Mouse (Mus musculus) MEL (cell line): ENCODE results near the gene Slc29a1. TPM values are rescaled to one million over a fixed set of nuclear protein-coding genes. Genes with fewer than 3 reads are reported as not detected.

ENCODE experiments used
- DNase-seq: peaks from one replicate; pipeline ENCODE4 v3.0.0; 2011; ENCODE audit warnings: low read depth, low spot score
- H3K27ac ChIP-seq: 2 replicates; pipeline ENCODE4 v1.5.1; 2012; ENCODE audit warnings: low read depth, mild to moderate bottlenecking, control low read depth, low read length, moderate library complexity; ENCODE audit not compliant: control insufficient read depth
- H3K27me3 ChIP-seq, 2 experiments: fragments of 150-350 bp in 1 of 2; sonication (generic) in 1 of 2; 2 replicates each; pipeline ENCODE4 v1.6.1; 2012; ENCODE audit warnings: low read length in 2 of 2, mild to moderate bottlenecking in 2 of 2, improper control_type of control experiment in 1 of 2, moderate library complexity in 1 of 2; ENCODE audit not compliant: insufficient read depth in 2 of 2, control insufficient read depth in 1 of 2
- H3K36me3 ChIP-seq, 2 experiments: 2 replicates each; pipeline ENCODE4 v1.6.1; 2012 to 2014; ENCODE audit warnings: low read length in 2 of 2, improper control_type of control experiment in 1 of 2, inconsistent platforms in 1 of 2, mild to moderate bottlenecking in 1 of 2; ENCODE audit not compliant: insufficient read depth in 2 of 2, control insufficient read depth in 1 of 2
- H3K4me1 ChIP-seq, 2 experiments: fragments of 150-350 bp in 1 of 2; sonication (generic) in 1 of 2; 2 replicates each; pipeline ENCODE4 v1.6.1; 2012; ENCODE audit warnings: low read length in 2 of 2, improper control_type of control experiment in 1 of 2, mild to moderate bottlenecking in 1 of 2; ENCODE audit not compliant: insufficient read depth in 2 of 2, control insufficient read depth in 1 of 2
- H3K4me3 ChIP-seq, 2 experiments: fragments of 150-350 bp in 1 of 2; sonication (generic) in 1 of 2; 2 replicates each; pipeline ENCODE4 v1.5.1; 2012; ENCODE audit warnings: low read depth in 2 of 2, low read length in 2 of 2, mild to moderate bottlenecking in 2 of 2, moderate library complexity in 2 of 2, control low read depth in 1 of 2, improper control_type of control experiment in 1 of 2; ENCODE audit not compliant: control insufficient read depth in 1 of 2, insufficient read depth in 1 of 2
- H3K79me2 ChIP-seq: 2 replicates; pipeline ENCODE4 v1.6.1; 2012; ENCODE audit warnings: mild to moderate bottlenecking, low read length, moderate library complexity; ENCODE audit not compliant: control insufficient read depth, poor library complexity, insufficient read depth
- H3K9ac ChIP-seq: 2 replicates; pipeline ENCODE4 v1.6.1; 2012; ENCODE audit warnings: low read depth, mild to moderate bottlenecking, control low read depth, low read length, moderate library complexity; ENCODE audit not compliant: control insufficient read depth, poor library complexity, severe bottlenecking
- H3K9me3 ChIP-seq: fragments of 150-350 bp; sonication (generic); replicated peaks from 2 replicates; pipeline ENCODE4 v1.6.1; 2012; ENCODE audit warnings: mild to moderate bottlenecking, low read length, improper control_type of control experiment, moderate library complexity; ENCODE audit not compliant: insufficient read depth
- BHLHE40 ChIP-seq: IDR thresholded peaks from 2 replicates; pipeline ENCODE4 v1.6.1; 2012; ENCODE audit warnings: low read depth, mild to moderate bottlenecking, inconsistent platforms, low read length, improper control_type of control experiment, borderline replicate concordance
- CHD1 ChIP-seq: IDR thresholded peaks from 2 replicates; pipeline ENCODE4 v1.6.1; 2012; ENCODE audit warnings: low read depth, mild to moderate bottlenecking, inconsistent platforms, low read length, improper control_type of control experiment
- CTCF ChIP-seq, 3 experiments: IDR thresholded peaks in 2 of 3; conservative IDR thresholded peaks in 1 of 3; 2 replicates each; pipeline ENCODE4 v1.5.1; 2011 to 2012; ENCODE audit warnings: low read length in 3 of 3, low read depth in 2 of 3, mild to moderate bottlenecking in 2 of 3, improper control_type of control experiment in 1 of 3, inconsistent platforms in 1 of 3, mixed read lengths in 1 of 3, moderate library complexity in 1 of 3; ENCODE audit not compliant: control insufficient read depth in 1 of 3, insufficient read depth in 1 of 3, poor library complexity in 1 of 3, severe bottlenecking in 1 of 3
- E2F4 ChIP-seq: IDR thresholded peaks from 2 replicates; pipeline ENCODE4 v1.6.1; 2011; ENCODE audit warnings: low read depth, low read length, improper control_type of control experiment, borderline replicate concordance
- ELF1 ChIP-seq: IDR thresholded peaks from 2 replicates; pipeline ENCODE4 v1.6.1; 2014; ENCODE audit warnings: low read depth, mild to moderate bottlenecking, inconsistent platforms, low read length, improper control_type of control experiment, moderate library complexity
- EP300 ChIP-seq, 2 experiments: IDR thresholded peaks; 2 replicates each; pipeline ENCODE4 v1.6.1; 2011; ENCODE audit warnings: improper control_type of control experiment in 2 of 2, low read length in 2 of 2, low read depth in 1 of 2, mild to moderate bottlenecking in 1 of 2
- GABPA ChIP-seq: IDR thresholded peaks from 2 replicates; pipeline ENCODE4 v1.6.1; 2012; ENCODE audit warnings: low read depth, mild to moderate bottlenecking, inconsistent platforms, low read length, improper control_type of control experiment, moderate library complexity
- GATA1 ChIP-seq: IDR thresholded peaks from 2 replicates; pipeline ENCODE4 v1.6.1; 2011; ENCODE audit warnings: low read depth, low read length, improper control_type of control experiment
- HCFC1 ChIP-seq: IDR thresholded peaks from 2 replicates; pipeline ENCODE4 v1.6.1; 2012; ENCODE audit warnings: low read depth, mild to moderate bottlenecking, inconsistent platforms, low read length, improper control_type of control experiment, moderate library complexity
- JUND ChIP-seq: IDR thresholded peaks from 2 replicates; pipeline ENCODE4 v1.6.1; 2011; ENCODE audit warnings: low read depth, mild to moderate bottlenecking, improper control_type of control experiment, low read length
- KAT2A ChIP-seq: conservative IDR thresholded peaks from 2 replicates; pipeline ENCODE4 v1.6.1; 2012; ENCODE audit warnings: low read depth, low read length, improper control_type of control experiment, inconsistent platforms
- MAFK ChIP-seq: IDR thresholded peaks from 2 replicates; pipeline ENCODE4 v1.6.1; 2011; ENCODE audit warnings: low read depth, mild to moderate bottlenecking, low read length, improper control_type of control experiment, borderline replicate concordance
- MAX ChIP-seq: IDR thresholded peaks from 2 replicates; pipeline ENCODE4 v1.6.1; 2011; ENCODE audit warnings: low read length, improper control_type of control experiment
- MEF2A ChIP-seq: IDR thresholded peaks from 2 replicates; pipeline ENCODE4 v1.6.1; 2014; ENCODE audit warnings: low read depth, mild to moderate bottlenecking, inconsistent platforms, low read length, improper control_type of control experiment; ENCODE audit not compliant: poor library complexity, insufficient replicate concordance, severe bottlenecking; ENCODE audit errors: extremely low read depth
- MXI1 ChIP-seq: IDR thresholded peaks from 2 replicates; pipeline ENCODE4 v1.6.1; 2011; ENCODE audit warnings: mild to moderate bottlenecking, low read depth, low read length, improper control_type of control experiment
- MYB ChIP-seq: IDR thresholded peaks from 2 replicates; pipeline ENCODE4 v1.6.1; 2011; ENCODE audit warnings: mild to moderate bottlenecking, low read depth, low read length, improper control_type of control experiment
- MYC ChIP-seq: IDR thresholded peaks from 2 replicates; pipeline ENCODE4 v1.6.1; 2011; ENCODE audit warnings: low read depth, mild to moderate bottlenecking, low read length, improper control_type of control experiment, moderate library complexity
- NELFE ChIP-seq: IDR thresholded peaks from 2 replicates; pipeline ENCODE4 v1.6.1; 2011; ENCODE audit warnings: low read depth, low read length, improper control_type of control experiment
- NRF1 ChIP-seq: IDR thresholded peaks from 2 replicates; pipeline ENCODE4 v1.6.1; 2014; ENCODE audit warnings: low read depth, mild to moderate bottlenecking, inconsistent platforms, low read length, improper control_type of control experiment, moderate library complexity; ENCODE audit not compliant: poor library complexity, insufficient read depth, severe bottlenecking
- POLR2A ChIP-seq, 2 experiments: IDR thresholded peaks; 2 replicates each; pipeline ENCODE4 v1.6.1; 2011 to 2012; ENCODE audit warnings: low read length in 2 of 2, mild to moderate bottlenecking in 2 of 2, control low read depth in 1 of 2, improper control_type of control experiment in 1 of 2, low read depth in 1 of 2, moderate library complexity in 1 of 2; ENCODE audit not compliant: control insufficient read depth in 1 of 2, insufficient read depth in 1 of 2, poor library complexity in 1 of 2
- POLR2AphosphoS2 ChIP-seq: IDR thresholded peaks from 2 replicates; pipeline ENCODE4 v1.6.1; 2011; ENCODE audit warnings: low read length, improper control_type of control experiment
- POLR2AphosphoS5 ChIP-seq: IDR thresholded peaks from 2 replicates; pipeline ENCODE4 v1.6.1; 2012; ENCODE audit warnings: low read depth, borderline replicate concordance, mild to moderate bottlenecking, inconsistent platforms, low read length, moderate library complexity, mixed read lengths
- RAD21 ChIP-seq: IDR thresholded peaks from 2 replicates; pipeline ENCODE4 v1.6.1; 2011; ENCODE audit warnings: mild to moderate bottlenecking, low read depth, low read length, improper control_type of control experiment
- RCOR1 ChIP-seq: IDR thresholded peaks from 2 replicates; pipeline ENCODE4 v1.6.1; 2012; ENCODE audit warnings: low read depth, mild to moderate bottlenecking, inconsistent platforms, low read length, improper control_type of control experiment
- SIN3A ChIP-seq: IDR thresholded peaks from 2 replicates; pipeline ENCODE4 v1.6.1; 2012; ENCODE audit warnings: low read length, improper control_type of control experiment, inconsistent platforms
- TAL1 ChIP-seq: IDR thresholded peaks from 2 replicates; pipeline ENCODE4 v1.6.1; 2012; ENCODE audit warnings: mild to moderate bottlenecking, inconsistent platforms, low read length, moderate library complexity, mixed read lengths
- TCF12 ChIP-seq: IDR thresholded peaks from 2 replicates; pipeline ENCODE4 v1.6.1; 2014; ENCODE audit warnings: low read depth, mild to moderate bottlenecking, inconsistent platforms, low read length, improper control_type of control experiment, moderate library complexity
- UBTF ChIP-seq: IDR thresholded peaks from 2 replicates; pipeline ENCODE4 v1.6.1; 2012; ENCODE audit warnings: low read depth, mild to moderate bottlenecking, inconsistent platforms, low read length, improper control_type of control experiment, moderate library complexity, borderline replicate concordance; ENCODE audit not compliant: insufficient read depth
- USF1 ChIP-seq: IDR thresholded peaks from 2 replicates; pipeline ENCODE4 v1.6.1; 2014; ENCODE audit warnings: low read depth, mild to moderate bottlenecking, inconsistent platforms, low read length, improper control_type of control experiment, moderate library complexity
- USF2 ChIP-seq, 2 experiments: IDR thresholded peaks; 2 replicates each; pipeline ENCODE4 v1.6.1; 2011 to 2012; ENCODE audit warnings: improper control_type of control experiment in 2 of 2, low read length in 2 of 2, borderline replicate concordance in 1 of 2, inconsistent platforms in 1 of 2, low read depth in 1 of 2, mild to moderate bottlenecking in 1 of 2; ENCODE audit not compliant: insufficient read depth in 1 of 2
- ZC3H11A ChIP-seq: IDR thresholded peaks from 2 replicates; pipeline ENCODE4 v1.6.1; 2012; ENCODE audit warnings: low read depth, mild to moderate bottlenecking, inconsistent platforms, low read length, improper control_type of control experiment
- ZKSCAN1 ChIP-seq: IDR thresholded peaks from 2 replicates; pipeline ENCODE4 v1.6.1; 2012; ENCODE audit warnings: low read depth, mild to moderate bottlenecking, inconsistent platforms, low read length, improper control_type of control experiment, moderate library complexity
- ZMIZ1 ChIP-seq: IDR thresholded peaks from 2 replicates; pipeline ENCODE4 v1.6.1; 2012; ENCODE audit warnings: low read depth, mild to moderate bottlenecking, inconsistent platforms, low read length, improper control_type of control experiment, moderate library complexity
- ZNF384 ChIP-seq: IDR thresholded peaks from 2 replicates; pipeline ENCODE4 v1.6.1; 2012; ENCODE audit warnings: low read depth, mild to moderate bottlenecking, inconsistent platforms, low read length, improper control_type of control experiment
- polyA plus RNA-seq, 2 experiments: library from polyadenylated mRNA; stranded (reverse) in 1 of 2; unstranded in 1 of 2; fragments of >175 nt in 1 of 2; fragments of >200 nt in 1 of 2; gene quantifications; 2 replicates each; pipeline versions ENCODE4 v1.2.1 to v1.2.4; 2012; ENCODE audit warnings: low replicate concordance in 2 of 2, low read depth in 1 of 2; ENCODE audit not compliant: insufficient read length in 2 of 2, insufficient read depth in 1 of 2, missing spikeins in 1 of 2
- total RNA-seq: library from RNA; depleted of rRNA; stranded (reverse); fragments of 300-350 nt; gene quantifications from 2 replicates; pipeline ENCODE4 v1.2.3, GENCODE M21; 2012

Gene Slc29a1
- total and polyA plus RNA-seq, 3 experiments: 238 to 341 TPM; not detected in 1

DNA sequence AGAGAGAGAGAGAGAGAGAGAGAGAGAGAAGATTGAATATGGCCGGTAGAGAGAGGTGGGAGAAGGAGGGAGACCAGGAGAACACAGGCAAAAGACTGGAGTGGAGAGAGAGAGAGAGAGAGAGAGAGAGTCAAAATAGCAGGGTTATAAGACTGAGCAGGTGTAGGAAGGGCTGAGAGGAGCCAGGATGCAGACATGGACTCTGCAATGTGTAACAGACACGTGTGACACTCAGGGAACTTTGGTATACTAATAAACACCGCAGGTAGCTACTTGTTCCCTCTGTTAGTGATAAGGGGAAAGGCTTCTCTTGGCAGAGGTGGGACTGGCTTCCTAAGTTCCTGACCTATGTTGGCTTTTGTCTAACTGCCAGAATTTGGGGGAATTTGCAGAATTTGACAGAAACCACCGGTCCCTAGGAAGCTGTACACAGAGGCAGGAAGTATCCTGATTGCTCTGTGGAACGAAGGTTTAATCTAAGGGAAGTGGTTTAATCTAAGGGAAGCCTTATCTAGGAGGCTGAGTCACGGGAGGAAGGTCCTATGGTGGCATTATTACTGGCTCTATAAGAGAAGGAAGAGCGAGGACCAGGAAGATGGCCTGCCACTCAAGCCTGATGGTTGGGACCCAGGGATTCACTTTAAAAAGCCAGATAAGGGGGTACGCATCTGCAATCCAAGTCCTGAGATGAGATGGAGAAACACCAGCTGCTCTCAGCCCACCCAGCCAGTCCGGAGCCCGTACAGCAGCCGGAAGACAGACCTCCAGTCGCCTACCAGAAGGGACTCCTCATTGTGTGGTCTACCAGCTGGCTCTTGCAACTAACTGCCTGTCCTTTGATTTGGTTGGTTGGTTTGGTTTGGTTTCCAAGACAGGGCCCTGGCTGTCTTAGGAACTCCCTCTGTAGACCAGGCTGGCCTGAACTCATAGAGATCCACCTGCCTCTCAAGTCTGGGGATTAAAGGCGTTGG is 29.8 kb upstream of the Slc29a1 start:
- peaks cover 2 to 29% of the 10 kb centered on the region in 2 experiments; a peak in 2 of 4 replicates for H3K4me1 ChIP-seq
- H3K27me3 ChIP-seq: no peaks in the 10 kb centered on the region
- H3K79me2 ChIP-seq: no peaks in the 10 kb centered on the region
- peak overlapping the region; percentile 2; the same call in 1 of the 2 replicates for H3K9ac ChIP-seq
- peak overlapping the region; percentile 17 to 19; a peak in 3 of 4 replicates for H3K4me3 ChIP-seq
- no peaks in the 10 kb centered on the region for H3K9me3 ChIP-seq
- H3K27ac ChIP-seq: 0 out of 2 replicates have a peak overlapping the region, but pooled peaks have one; percentile 10
- peaks cover 0 to 12% of the 10 kb centered on the region in 2 experiments; a peak in 2 of 4 replicates for H3K36me3 ChIP-seq
- peak; percentile 61 for DNase-seq
- TF ChIP-seq JUND (no peak), NELFE (no peak), MAFK (no peak), POLR2AphosphoS2 (no peak), POLR2AphosphoS5 (no peak), CHD1 (no peak), TCF12 (0 out of 2 replicates have a peak, but pooled peaks have one; percentile 32), CTCF (IDR thresholded peaks at IDR 0.05 in 2 of 3, conservative IDR thresholded peaks at IDR 0.05 in 1 of 3; ENCODE audit: control insufficient read depth in 1 of 3, insufficient read depth in 1 of 3, low read depth in 2 of 3, low read length in 3 of 3, poor library complexity in 1 of 3, severe bottlenecking in 1 of 3) (no peak), MEF2A (no peak), POLR2A (IDR thresholded peaks at IDR 0.05; ENCODE audit: control insufficient read depth in 1 of 2, insufficient read depth in 1 of 2, low read depth in 1 of 2, low read length in 2 of 2, poor library complexity in 1 of 2) (no peak), GATA1 (peak; percentile 95), NRF1 (no peak), BHLHE40 (peak; percentile 96), UBTF (no peak), E2F4 (no peak), MYB (no peak), EP300 (IDR thresholded peaks at IDR 0.05; ENCODE audit: low read depth in 1 of 2, low read length in 2 of 2) (peak; percentile 77 to 86), ZMIZ1 (no peak), ZNF384 (no peak), MAX (no peak), RCOR1 (peak; percentile 96), KAT2A (no peak), ZC3H11A (no peak), USF1 (0 out of 2 replicates have a peak, but pooled peaks have one; percentile 6), HCFC1 (peak; percentile 40; the same call in 1 of the 2 replicates), SIN3A (peak; percentile 71), MXI1 (0 out of 2 replicates have a peak, but pooled peaks have one; percentile 25), RAD21 (no peak), MYC (no peak), TAL1 (no peak), ELF1 (peak; percentile 50; the same call in 1 of the 2 replicates), GABPA (no peak), ZKSCAN1 (no peak), USF2 (IDR thresholded peaks at IDR 0.05; ENCODE audit: borderline replicate concordance in 1 of 2, insufficient read depth in 1 of 2, low read depth in 1 of 2, low read length in 2 of 2) (no peak)
